Mouse (Mus musculus) embryonic fibroblast, embryonic 13.5 days (primary cell): ENCODE data around the gene Stac3.

ENCODE experiments used
- CTCF ChIP-seq: IDR thresholded peaks from 2 replicates; pipeline ENCODE4 v1.5.1; 2011; ENCODE audit warnings: mild to moderate bottlenecking, control low read depth, low read length, moderate library complexity, borderline replicate concordance; ENCODE audit not compliant: insufficient read depth
- POLR2A ChIP-seq: IDR thresholded peaks from 2 replicates; pipeline ENCODE4 v1.6.1; 2011; ENCODE audit warnings: low read depth, mild to moderate bottlenecking, control low read depth, low read length, moderate library complexity

DNA sequence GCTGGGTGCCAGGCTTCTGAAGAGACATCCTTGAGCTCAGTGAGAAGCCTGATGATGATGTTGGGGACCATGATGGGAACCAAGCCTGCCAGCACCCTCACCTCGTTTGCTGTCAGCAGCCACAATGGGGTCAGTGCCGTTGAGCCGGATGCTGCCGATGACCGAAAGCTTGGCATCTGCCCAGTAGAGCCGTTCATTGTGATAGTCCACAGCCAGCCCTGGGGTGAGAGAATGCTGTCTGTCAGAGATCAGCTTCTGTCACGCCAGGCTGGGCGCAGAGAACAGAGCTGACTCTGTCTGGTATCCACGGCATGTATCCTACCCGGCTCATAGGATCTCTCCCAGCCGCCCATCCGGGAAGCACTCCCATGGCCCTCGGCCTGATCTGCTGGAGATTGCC is 40.6 kb downstream of the Stac3 start:
- no peak for TF ChIP-seq CTCF
- no peak for TF ChIP-seq POLR2A
